Mouse (Mus musculus) neural tube, embryonic 13.5 days (tissue): ENCODE results near the gene Agrp. TPM values are rescaled to one million over a fixed set of nuclear protein-coding genes. Genes with fewer than 3 reads are reported as not detected.

ENCODE experiments used
- ATAC-seq: fragments of 200-750 bp; cut with Nextera tagmentation; 2 replicates; pipeline ENCODE4 v1.8.0; 2017; ENCODE audit warnings: low read depth, mild to moderate bottlenecking, moderate TSS enrichment, moderate library complexity
- H3K27ac ChIP-seq: fragments of 300-500 bp; sonication (generic); replicated peaks from 2 replicates; pipeline ENCODE4 v1.5.1; 2015; ENCODE audit warnings: moderate library complexity, mild to moderate bottlenecking, inconsistent platforms
- H3K27me3 ChIP-seq: fragments of 300-500 bp; sonication (generic); 2 replicates; pipeline ENCODE4 v1.6.1; 2015; ENCODE audit warnings: mild to moderate bottlenecking, inconsistent platforms
- H3K36me3 ChIP-seq: fragments of 300-500 bp; sonication (generic); 2 replicates; pipeline ENCODE4 v1.6.1; 2015; ENCODE audit warnings: mild to moderate bottlenecking, inconsistent platforms
- H3K4me1 ChIP-seq: fragments of 300-500 bp; sonication (generic); replicated peaks from 2 replicates; pipeline ENCODE4 v1.6.1; 2015; ENCODE audit warnings: inconsistent platforms
- H3K4me2 ChIP-seq: fragments of 300-500 bp; sonication (generic); 2 replicates; pipeline ENCODE4 v1.6.1; 2015; ENCODE audit warnings: inconsistent platforms, mild to moderate bottlenecking, moderate library complexity
- H3K4me3 ChIP-seq: fragments of 300-500 bp; sonication (generic); 2 replicates; pipeline ENCODE4 v1.5.1; 2015; ENCODE audit warnings: mild to moderate bottlenecking, inconsistent platforms
- H3K9ac ChIP-seq: fragments of 300-500 bp; sonication (generic); 2 replicates; pipeline ENCODE4 v1.6.1; 2015; ENCODE audit warnings: moderate library complexity, mild to moderate bottlenecking, inconsistent platforms
- H3K9me3 ChIP-seq: fragments of 300-500 bp; sonication (generic); 2 replicates; pipeline ENCODE4 v1.6.1; 2016; ENCODE audit warnings: inconsistent platforms
- WGBS: fragments of 180-500 bp; shearing (Covaris S2); methylation state at CpG from one replicate; pipeline ENCODE4 v1.1.7; 2015; 5-methylcytosine and 5-hydroxymethylcytosine counted together
- polyA plus RNA-seq: library from polyadenylated mRNA; unstranded; fragments of >200 nt; fragmentation: Nextera tagmentation; extraction: Ambion mirVana; gene quantifications from 2 replicates; pipeline ENCODE4 v1.2.1, GENCODE M21; 2015

The Agrp gene
- 2.0 TPM in 2 replicates for polyA plus RNA-seq

DNA sequence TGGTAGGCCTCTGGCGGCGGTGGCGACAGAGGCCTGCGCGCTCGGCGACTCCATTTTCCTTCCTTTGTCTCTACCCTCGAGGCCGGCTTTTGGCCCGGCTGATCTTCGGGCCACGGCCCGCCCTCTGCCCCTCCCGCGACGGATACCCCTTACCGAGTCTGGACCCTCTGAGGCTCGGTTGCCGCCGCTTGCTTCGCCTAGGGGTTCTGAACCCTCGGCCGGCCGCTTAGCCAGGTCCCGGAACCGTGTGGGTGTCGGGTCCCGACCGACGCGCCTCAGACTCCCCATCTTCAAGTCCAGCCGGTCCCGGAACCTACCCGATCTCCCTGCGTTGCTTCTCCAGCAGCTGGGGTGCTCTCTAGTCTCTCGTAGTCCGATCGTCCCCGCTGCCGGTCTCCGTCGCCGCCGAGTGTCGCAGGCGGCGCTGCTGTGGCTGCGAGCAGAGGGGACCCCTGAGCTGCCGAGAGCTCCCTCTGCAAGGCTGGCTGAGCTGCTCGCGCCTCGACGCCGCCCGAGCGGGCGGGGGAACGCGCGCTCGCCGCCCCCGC is at the start of gene Agrp:
Gene Agrp (minus strand): TSS at position 431 of the 548 bp plus-strand sequence.
- WGBS, result 0% methylated on average over 63 of the region's 63 CpGs
- ATAC-seq, result peak; percentile 59

GRCm38 (mm10) chr8:105686551-105686950 is 49.4 kb upstream of the Agrp start:
- no peak for ATAC-seq
- Histone ChIP-seq H3K4me2 (no peak overlapping the region), H3K4me3 (no peak overlapping the region), H3K27me3 (no peaks in the 10 kb centered on the region), H3K9me3 (no peaks in the 10 kb centered on the region), H3K9ac (no peak overlapping the region), H3K4me1 (peaks cover 7% of the 10 kb centered on the region; the same call in 1 of the 2 replicates), H3K27ac (no peak overlapping the region), H3K36me3 (peaks cover 30% of the 10 kb centered on the region)
- WGBS, result 65% methylated on average over 6 of the region's 6 CpGs

More for the DNA sequence above, at the start of gene Agrp:
- Histone ChIP-seq H3K4me2 (peak within 1 kb of the TSS; percentile 94), H3K4me3 (peak within 1 kb of the TSS; percentile 92), H3K27ac (peak within 1 kb of the TSS; percentile 100), H3K9me3 (no peaks in the 10 kb centered on the region), H3K27me3 (no peaks in the 10 kb centered on the region), H3K36me3 (peaks cover 3% of the 10 kb centered on the region; the same call in 1 of the 2 replicates), H3K4me1 (peaks cover 48% of the 10 kb centered on the region), H3K9ac (peak within 1 kb of the TSS; percentile 97)

GRCm38 (mm10) chr8:105685796-105686308 is 48.7 kb upstream of the Agrp start, which contains the start of gene Carmil2:
Carmil2 (plus strand) TSS chr8:105686274.
- Histone ChIP-seq H3K9ac (peak within 1 kb of the TSS; percentile 8; the same call in 1 of the 2 replicates), H3K36me3 (peaks cover 37% of the 10 kb centered on the region), H3K27me3 (no peaks in the 10 kb centered on the region), H3K4me3 (no peak within 1 kb of the TSS), H3K4me2 (0 out of 2 replicates have a peak within 1 kb of the TSS, but pooled peaks have one; percentile 7), H3K9me3 (no peaks in the 10 kb centered on the region), H3K27ac (no peak within 1 kb of the TSS), H3K4me1 (peaks cover 7% of the 10 kb centered on the region; the same call in 1 of the 2 replicates)
- peak; percentile 48 for ATAC-seq
- WGBS, result 16% methylated on average over 26 of the region's 26 CpGs

GRCm38 (mm10) chr8:105685325-105685724 is 48.1 kb upstream of the Agrp start:
- no peak for ATAC-seq

GRCm38 (mm10) chr8:105677891-105678290 is 40.7 kb upstream of the Agrp start:
- no peaks in the 10 kb centered on the region for H3K9me3 ChIP-seq
- no peak overlapping the region for H3K9ac ChIP-seq
- WGBS, result 91% methylated on average over 1 of the region's 1 CpGs
- no peaks in the 10 kb centered on the region for H3K4me1 ChIP-seq
- no peak for ATAC-seq
- H3K4me2 ChIP-seq, result no peak overlapping the region
- no peak overlapping the region for H3K4me3 ChIP-seq
- peaks cover 94% of the 10 kb centered on the region for H3K36me3 ChIP-seq
- no peak overlapping the region for H3K27ac ChIP-seq
- no peaks in the 10 kb centered on the region for H3K27me3 ChIP-seq

More at GRCm38 (mm10) chr8:105685325-105685724, 48.1 kb upstream of the Agrp start:
- H3K27me3 ChIP-seq, result no peaks in the 10 kb centered on the region
- no peaks in the 10 kb centered on the region for H3K9me3 ChIP-seq
- H3K27ac ChIP-seq, result no peak overlapping the region
- WGBS, result 81% methylated on average over 7 of the region's 7 CpGs
- H3K9ac ChIP-seq, result no peak overlapping the region
- H3K36me3 ChIP-seq, result peaks cover 43% of the 10 kb centered on the region
- H3K4me1 ChIP-seq, result peaks cover 7% of the 10 kb centered on the region; the same call in 1 of the 2 replicates
- H3K4me2 ChIP-seq, result no peak overlapping the region
- no peak overlapping the region for H3K4me3 ChIP-seq

DNA sequence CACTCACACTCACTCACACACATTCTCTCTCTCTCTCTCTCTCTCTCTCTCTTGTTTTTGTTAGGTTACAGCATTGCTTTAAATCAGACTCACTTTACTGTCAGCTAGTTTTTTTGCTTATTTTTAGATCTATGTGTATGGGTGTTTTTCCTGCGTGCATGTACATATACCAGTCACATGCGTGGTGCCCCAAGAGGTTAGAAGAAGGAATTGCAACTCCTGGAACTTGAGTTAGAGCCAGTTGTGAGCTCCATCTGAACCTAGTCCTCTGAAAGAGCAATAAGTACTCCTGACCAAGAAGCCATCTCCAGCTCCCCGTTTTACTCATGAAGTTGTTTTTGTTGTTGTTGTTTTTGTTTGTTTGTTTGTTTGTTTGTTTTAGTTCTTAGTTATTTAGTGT is 24.0 kb upstream of the Agrp start:
- Histone ChIP-seq H3K36me3 (peaks cover 26% of the 10 kb centered on the region), H3K4me2 (no peak overlapping the region), H3K9me3 (no peaks in the 10 kb centered on the region), H3K9ac (no peak overlapping the region), H3K27me3 (no peaks in the 10 kb centered on the region), H3K4me1 (no peaks in the 10 kb centered on the region; the same call in 1 of the 2 replicates), H3K27ac (no peak overlapping the region), H3K4me3 (no peak overlapping the region)
- no peak for ATAC-seq
- 82% methylated on average over 3 of the region's 3 CpGs for WGBS

DNA sequence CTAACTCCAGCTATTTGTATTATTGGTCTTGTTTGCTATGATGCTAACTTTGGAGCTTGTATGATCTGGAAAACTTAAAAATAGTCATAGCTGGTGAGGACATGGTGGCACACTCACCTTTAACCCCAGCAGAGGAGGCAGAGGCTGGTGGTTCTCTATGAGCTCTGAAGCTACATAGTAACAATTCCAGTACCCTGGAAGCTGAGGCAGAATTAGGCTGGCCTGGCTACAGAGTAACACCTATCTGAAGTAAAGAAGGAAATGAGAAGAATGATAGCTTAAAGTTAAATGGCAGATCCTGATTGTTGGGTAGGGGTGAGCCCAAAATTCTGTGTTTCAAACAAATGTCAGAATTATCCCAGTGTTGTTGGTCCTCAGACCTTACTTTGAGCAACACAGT is 20.4 kb upstream of the Agrp start:
- Histone ChIP-seq H3K9ac (no peak overlapping the region), H3K36me3 (peaks cover 16% of the 10 kb centered on the region), H3K27me3 (no peaks in the 10 kb centered on the region), H3K27ac (no peak overlapping the region), H3K4me1 (no peaks in the 10 kb centered on the region; the same call in 1 of the 2 replicates), H3K4me3 (no peak overlapping the region), H3K4me2 (no peak overlapping the region), H3K9me3 (no peaks in the 10 kb centered on the region)
- no peak for ATAC-seq

GRCm38 (mm10) chr8:105648929-105649328 is 11.7 kb upstream of the Agrp start:
- ATAC-seq, result no peak
- Histone ChIP-seq H3K9ac (no peak overlapping the region), H3K9me3 (no peaks in the 10 kb centered on the region), H3K27ac (no peak overlapping the region), H3K27me3 (no peaks in the 10 kb centered on the region), H3K36me3 (peaks cover 52% of the 10 kb centered on the region), H3K4me1 (no peaks in the 10 kb centered on the region; the same call in 1 of the 2 replicates), H3K4me2 (no peak overlapping the region), H3K4me3 (no peak overlapping the region)
- 96% methylated on average over 1 of the region's 1 CpGs for WGBS

GRCm38 (mm10) chr8:105645205-105645604 is 8.0 kb upstream of the Agrp start:
- Histone ChIP-seq H3K4me1 (peaks cover 9% of the 10 kb centered on the region), H3K27me3 (no peaks in the 10 kb centered on the region), H3K4me3 (no peak overlapping the region), H3K9ac (no peak overlapping the region), H3K9me3 (no peaks in the 10 kb centered on the region), H3K27ac (no peak overlapping the region), H3K36me3 (peaks cover 42% of the 10 kb centered on the region), H3K4me2 (no peak overlapping the region)
- ATAC-seq, result no peak
- 96% methylated on average over 1 of the region's 1 CpGs for WGBS

- peaks cover 40% of the 10 kb centered on the region for H3K4me1 ChIP-seq
- no peak overlapping the region for H3K4me3 ChIP-seq
- no peaks in the 10 kb centered on the region for H3K27me3 ChIP-seq
- WGBS, result 70% methylated on average over 2 of the region's 2 CpGs
- H3K4me2 ChIP-seq, result no peak overlapping the region
- no peak overlapping the region for H3K27ac ChIP-seq
- no peak for ATAC-seq
- peaks cover 22% of the 10 kb centered on the region for H3K36me3 ChIP-seq
- H3K9ac ChIP-seq, result no peak overlapping the region
- H3K9me3 ChIP-seq, result no peaks in the 10 kb centered on the region
Observed at GRCm38 (mm10) chr8:105640511-105640910, 3.3 kb upstream of the Agrp start.

GRCm38 (mm10) chr8:105639835-105640234 is 2.6 kb upstream of the Agrp start:
- Histone ChIP-seq H3K4me2 (no peak overlapping the region), H3K4me3 (no peak overlapping the region), H3K9me3 (no peaks in the 10 kb centered on the region), H3K27ac (no peak overlapping the region), H3K4me1 (peaks cover 46% of the 10 kb centered on the region), H3K36me3 (peaks cover 15% of the 10 kb centered on the region), H3K9ac (no peak overlapping the region), H3K27me3 (no peaks in the 10 kb centered on the region)
- ATAC-seq, result no peak
- WGBS, result 71% methylated on average over 1 of the region's 1 CpGs

- Histone ChIP-seq H3K9ac (peak overlapping the region; percentile 97; the same call in 1 of the 2 replicates), H3K4me3 (peak overlapping the region; percentile 92), H3K4me2 (peak overlapping the region; percentile 94)
Observed at GRCm38 (mm10) chr8:105638510-105638909, 1.3 kb upstream of the Agrp start.

More at GRCm38 (mm10) chr8:105638510-105638909, 1.3 kb upstream of the Agrp start:
- peaks cover 5% of the 10 kb centered on the region for H3K36me3 ChIP-seq
- peaks cover 48% of the 10 kb centered on the region for H3K4me1 ChIP-seq
- H3K9me3 ChIP-seq, result no peaks in the 10 kb centered on the region
- no peak overlapping the region for H3K27ac ChIP-seq
- 94% methylated on average over 4 of the region's 4 CpGs for WGBS
- ATAC-seq, result no peak
- no peaks in the 10 kb centered on the region for H3K27me3 ChIP-seq
